Mouse (Mus musculus) stomach, postnatal 0 days (tissue): ENCODE results near the gene Otop3.

ENCODE experiments used
- CTCF ChIP-seq: IDR thresholded peaks from 2 replicates; pipeline ENCODE4 v1.5.1; 2016; ENCODE audit warnings: antibody characterized with exemption, low read depth, mild to moderate bottlenecking, moderate library complexity
- EP300 ChIP-seq: optimal IDR thresholded peaks from 2 replicates; pipeline ENCODE3; 2016; ENCODE audit warnings: antibody characterized with exemption

DNA sequence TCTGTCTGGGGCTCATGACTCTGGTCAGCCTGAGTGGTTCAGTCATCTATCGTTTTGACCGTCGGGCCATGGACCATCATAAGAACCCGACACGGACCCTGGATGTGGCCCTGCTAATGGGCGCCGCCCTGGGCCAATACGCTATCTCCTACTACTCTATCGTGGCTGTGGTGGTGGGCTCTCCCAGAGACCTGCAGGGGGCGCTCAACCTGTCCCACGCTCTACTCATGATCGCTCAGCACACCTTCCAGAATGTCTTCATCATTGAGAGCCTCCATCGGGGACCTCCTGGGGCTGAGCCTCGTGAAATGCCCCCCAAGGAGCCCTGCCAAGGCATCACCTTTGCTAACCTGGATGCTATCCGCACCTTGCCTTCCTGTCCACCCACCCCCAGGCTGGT lies 5.2 kb upstream of the Otop3 start:
- TF ChIP-seq EP300 (no peak), CTCF (peak; percentile 47)
